Mouse (Mus musculus) activated CD4-positive, CD25-positive, alpha-beta regulatory T cell, adult 9 weeks (primary cell): ENCODE measurements around the gene Gm6465. TPM values are rescaled to one million over a fixed set of nuclear protein-coding genes. Genes with fewer than 3 reads are reported as not detected.

Experiments used
- polyA plus RNA-seq: library from polyadenylated mRNA; unstranded; fragments of 100-300 nt; shearing (Covaris generic); gene quantifications from one replicate; pipeline ENCODE4 v1.2.1, GENCODE M21; 2017

Gene Gm6465
- not detected for polyA plus RNA-seq

GRCm38 (mm10) chr5:11845239-11845638 lies at the start of gene Gm6465:
TSS of gene Gm6465 (plus strand) at chr5:11845539.

Other genes with a start within 250 kb of the Gm6465 start
- gene Gm8922, start 163.6 kb upstream of the Gm6465 start, polyA plus RNA-seq: not detected
- not detected for gene Gm8926, start 75.0 kb upstream of the Gm6465 start, polyA plus RNA-seq
- gene 4933402N22Rik, start 72.5 kb downstream of the Gm6465 start, polyA plus RNA-seq: not detected